Mouse (Mus musculus) embryonic facial prominence, embryonic 15.5 days (tissue): ENCODE measurements around the gene Olfr1283. TPM values are rescaled to one million over a fixed set of nuclear protein-coding genes. Genes with fewer than 3 reads are reported as not detected.
"Not testable (repeated sequence)": the region's sequence is repeated elsewhere in the genome, so short reads cannot be mapped to it uniquely, and the experiment has no call there.

Experiments
- ATAC-seq: fragments of 200-750 bp; cut with Nextera tagmentation; 2 replicates; pipeline ENCODE4 v1.8.0; 2017; ENCODE audit warnings: low read depth, moderate TSS enrichment; ENCODE audit not compliant: insufficient number of reproducible peaks, low FRiP score, low TSS enrichment
- H3K27ac ChIP-seq: fragments of 300-500 bp; sonication (generic); replicated peaks from 2 replicates; pipeline ENCODE4 v1.5.1; 2015; ENCODE audit warnings: mild to moderate bottlenecking, inconsistent platforms
- H3K27me3 ChIP-seq: fragments of 300-500 bp; sonication (generic); 2 replicates; pipeline ENCODE4 v1.6.1; 2015; ENCODE audit warnings: inconsistent platforms
- H3K36me3 ChIP-seq: fragments of 300-500 bp; sonication (generic); 2 replicates; pipeline ENCODE4 v1.6.1; 2015; ENCODE audit warnings: mild to moderate bottlenecking, inconsistent platforms
- H3K4me1 ChIP-seq: fragments of 300-500 bp; sonication (generic); 2 replicates; pipeline ENCODE4 v1.6.1; 2015; ENCODE audit warnings: inconsistent platforms
- H3K4me2 ChIP-seq: fragments of 300-500 bp; sonication (generic); replicated peaks from 2 replicates; pipeline ENCODE4 v1.6.1; 2015; ENCODE audit warnings: mild to moderate bottlenecking, inconsistent platforms
- H3K4me3 ChIP-seq: fragments of 300-500 bp; sonication (generic); replicated peaks from 2 replicates; pipeline ENCODE4 v1.5.1; 2015; ENCODE audit warnings: mild to moderate bottlenecking, inconsistent platforms
- H3K9ac ChIP-seq: fragments of 300-500 bp; sonication (generic); 2 replicates; pipeline ENCODE4 v1.6.1; 2015; ENCODE audit warnings: inconsistent platforms
- H3K9me3 ChIP-seq: fragments of 300-500 bp; sonication (generic); replicated peaks from 2 replicates; pipeline ENCODE4 v1.6.1; 2016; ENCODE audit warnings: inconsistent platforms
- WGBS: fragments of 180-500 bp; shearing (Covaris S2); methylation state at CpG from one replicate; pipeline ENCODE4 v1.1.7; 2015; 5-methylcytosine and 5-hydroxymethylcytosine counted together
- polyA plus RNA-seq: library from polyadenylated mRNA; unstranded; fragments of >200 nt; fragmentation: Nextera tagmentation; extraction: Ambion mirVana; gene quantifications from 2 replicates; pipeline ENCODE4 v1.2.1, GENCODE M21; 2015

Gene Olfr1283
- not detected in 2 replicates for polyA plus RNA-seq

DNA sequence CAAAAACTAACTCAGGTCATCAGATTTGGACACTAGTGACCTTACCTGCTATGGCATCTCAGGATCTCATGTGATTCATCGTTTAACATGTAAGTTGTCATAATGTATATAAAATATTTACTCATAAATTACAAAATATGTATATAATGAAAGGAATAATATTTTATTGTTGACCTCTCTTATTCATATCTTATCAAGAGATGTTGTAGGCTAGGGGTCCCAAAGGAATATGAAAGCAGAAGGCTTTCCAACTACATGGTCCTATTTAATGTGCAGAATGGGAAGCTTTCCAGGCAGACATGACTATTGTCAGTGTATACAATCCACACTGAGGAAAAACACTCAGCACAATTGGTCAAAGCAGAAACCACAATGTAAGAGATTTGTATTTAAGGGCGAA lies at the start of gene Olfr1283:
Gene Olfr1283 (plus strand): TSS at position 301 of the 400 bp plus-strand sequence.
- Histone ChIP-seq H3K4me3 (no peak within 1 kb of the TSS), H3K27ac (no peak within 1 kb of the TSS), H3K4me2 (no peak within 1 kb of the TSS), H3K36me3 (no peaks in the 10 kb centered on the region), H3K9ac (no peak within 1 kb of the TSS), H3K4me1 (no peaks in the 10 kb centered on the region), H3K9me3 (no peaks in the 10 kb centered on the region), H3K27me3 (no peaks in the 10 kb centered on the region)
- ATAC-seq = no peak
- WGBS = 66% methylated on average over 2 of the region's 2 CpGs

DNA sequence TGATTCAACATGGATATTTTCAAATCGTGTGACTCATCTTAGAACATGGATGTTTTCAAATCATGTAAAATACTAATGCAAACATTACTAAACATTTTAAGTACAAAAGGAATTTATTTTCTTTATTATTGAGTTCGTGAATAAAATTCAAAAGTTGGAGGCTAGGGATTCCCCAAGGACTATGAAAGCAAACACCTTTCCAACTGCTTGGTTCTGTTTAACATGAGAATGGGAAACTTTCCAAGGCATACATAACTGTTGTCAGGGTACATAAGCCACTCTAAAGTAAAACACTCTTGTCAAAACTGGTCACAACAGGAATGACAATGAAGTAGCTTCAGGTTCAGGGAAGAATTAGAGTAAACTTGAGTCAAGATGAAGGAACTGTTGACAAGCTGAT lies 40.4 kb upstream of the Olfr1283 start, which contains the start of gene Olfr1281:
Gene Olfr1281 (plus strand): TSS at position 301 of the 400 bp plus-strand sequence.
- 65% methylated on average over 2 of the region's 2 CpGs for WGBS
- no peak within 1 kb of the TSS for H3K27ac ChIP-seq
- no peak within 1 kb of the TSS for H3K4me3 ChIP-seq
- no peaks in the 10 kb centered on the region for H3K4me1 ChIP-seq
- H3K27me3 ChIP-seq = no peaks in the 10 kb centered on the region
- ATAC-seq = no peak
- no peaks in the 10 kb centered on the region for H3K36me3 ChIP-seq
- H3K9me3 ChIP-seq = no peaks in the 10 kb centered on the region
- H3K9ac ChIP-seq = no peak within 1 kb of the TSS
- H3K4me2 ChIP-seq = no peak within 1 kb of the TSS

DNA sequence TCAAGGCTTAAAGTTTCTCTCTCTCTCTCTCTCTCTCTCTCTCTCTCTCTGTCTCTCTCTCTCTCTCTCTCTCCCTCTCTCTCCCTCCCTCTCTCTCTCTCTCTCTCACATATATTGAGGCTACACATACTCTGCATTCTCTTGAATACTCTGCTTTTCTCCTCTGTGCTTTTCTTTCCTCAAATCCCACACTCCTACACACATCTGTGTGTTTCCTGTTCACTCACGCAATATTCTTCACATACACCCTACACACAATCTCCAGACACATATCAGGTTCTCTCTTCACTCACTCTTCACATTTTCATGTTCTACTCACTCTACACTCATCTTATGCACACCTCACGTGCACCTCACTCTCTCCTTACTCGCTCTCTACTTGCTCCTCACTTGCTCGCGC lies 32.9 kb upstream of the Olfr1283 start:
- not testable (repeated sequence) for H3K9ac ChIP-seq, H3K4me3 ChIP-seq, ATAC-seq, H3K4me2 ChIP-seq, H3K4me1 ChIP-seq, H3K27me3 ChIP-seq, H3K27ac ChIP-seq, H3K36me3 ChIP-seq, H3K9me3 ChIP-seq
- WGBS = 85% methylated on average over 5 of the region's 5 CpGs

- Histone ChIP-seq H3K4me3 (no peak within 1 kb of the TSS), H3K27me3 (no peaks in the 10 kb centered on the region), H3K36me3 (no peaks in the 10 kb centered on the region), H3K4me2 (no peak within 1 kb of the TSS), H3K4me1 (no peaks in the 10 kb centered on the region), H3K9me3 (no peaks in the 10 kb centered on the region), H3K27ac (no peak within 1 kb of the TSS), H3K9ac (no peak within 1 kb of the TSS)
- no peak for ATAC-seq
- 70% methylated on average over 2 of the region's 2 CpGs for WGBS
Observed at GRCm38 (mm10) chr2:111335976-111336375, 30.6 kb upstream of the Olfr1283 start, which contains the start of gene Olfr1282. Olfr1282 (minus strand) TSS chr2:111336076.

- Histone ChIP-seq H3K9ac (no peak within 1 kb of the TSS), H3K4me3 (no peak within 1 kb of the TSS), H3K4me2 (no peak within 1 kb of the TSS), H3K9me3 (no peaks in the 10 kb centered on the region), H3K36me3 (no peaks in the 10 kb centered on the region), H3K4me1 (no peaks in the 10 kb centered on the region), H3K27ac (no peak within 1 kb of the TSS), H3K27me3 (no peaks in the 10 kb centered on the region)
- 80% methylated on average over 1 of the region's 1 CpGs for WGBS
- ATAC-seq = no peak
Observed at GRCm38 (mm10) chr2:111375222-111375621, 8.6 kb downstream of the Olfr1283 start, which contains the start of gene Olfr1284. Olfr1284 (plus strand) TSS chr2:111375522.

Other genes with a start within 250 kb of the Olfr1283 start
- gene Gm15130, start 213.9 kb upstream of the Olfr1283 start, polyA plus RNA-seq = not detected in 2 replicates
- 0.12 TPM in 1 of 2 replicates, not detected in the other for gene 4930430A15Rik, start 137.2 kb upstream of the Olfr1283 start, polyA plus RNA-seq
- gene Olfr1275, start 131.5 kb upstream of the Olfr1283 start, polyA plus RNA-seq = not detected in 2 replicates
- not detected in 2 replicates for gene Olfr1276, start 112.3 kb upstream of the Olfr1283 start, polyA plus RNA-seq
- not detected in 2 replicates for gene Olfr1277, start 92.7 kb upstream of the Olfr1283 start, polyA plus RNA-seq
- not detected in 2 replicates for gene Olfr1278, start 76.7 kb upstream of the Olfr1283 start, polyA plus RNA-seq
- gene Olfr1279, start 66.2 kb upstream of the Olfr1283 start, polyA plus RNA-seq = not detected in 2 replicates
- not detected in 2 replicates for gene Olfr1280, start 52.8 kb upstream of the Olfr1283 start, polyA plus RNA-seq
- gene Olfr1281, start 40.3 kb upstream of the Olfr1283 start, polyA plus RNA-seq = not detected in 2 replicates
- gene Olfr1282, start 30.7 kb upstream of the Olfr1283 start, polyA plus RNA-seq = not detected in 2 replicates
- gene Olfr1284, start 8.7 kb downstream of the Olfr1283 start, polyA plus RNA-seq = not detected in 2 replicates
- gene Olfr1286, start 56.3 kb downstream of the Olfr1283 start, polyA plus RNA-seq = not detected in 2 replicates
- not detected in 2 replicates for gene Olfr1287, start 82.4 kb downstream of the Olfr1283 start, polyA plus RNA-seq
- not detected in 2 replicates for gene Olfr1288, start 107.3 kb downstream of the Olfr1283 start, polyA plus RNA-seq
- not detected in 2 replicates for gene Olfr1289, start 114.0 kb downstream of the Olfr1283 start, polyA plus RNA-seq
- gene Olfr1290, start 127.0 kb downstream of the Olfr1283 start, polyA plus RNA-seq = not detected in 2 replicates
- gene Olfr1291-ps1, start 130.4 kb downstream of the Olfr1283 start, polyA plus RNA-seq = 0.04 TPM in 1 of 2 replicates, not detected in the other
- not detected in 2 replicates for gene Olfr1293-ps, start 158.4 kb downstream of the Olfr1283 start, polyA plus RNA-seq
- gene Olfr1294, start 173.5 kb downstream of the Olfr1283 start, polyA plus RNA-seq = not detected in 2 replicates
- not detected in 2 replicates for gene Olfr1295, start 202.9 kb downstream of the Olfr1283 start, polyA plus RNA-seq